Mouse (Mus musculus): ENCODE data around the gene Hdgfl2.

DNA sequence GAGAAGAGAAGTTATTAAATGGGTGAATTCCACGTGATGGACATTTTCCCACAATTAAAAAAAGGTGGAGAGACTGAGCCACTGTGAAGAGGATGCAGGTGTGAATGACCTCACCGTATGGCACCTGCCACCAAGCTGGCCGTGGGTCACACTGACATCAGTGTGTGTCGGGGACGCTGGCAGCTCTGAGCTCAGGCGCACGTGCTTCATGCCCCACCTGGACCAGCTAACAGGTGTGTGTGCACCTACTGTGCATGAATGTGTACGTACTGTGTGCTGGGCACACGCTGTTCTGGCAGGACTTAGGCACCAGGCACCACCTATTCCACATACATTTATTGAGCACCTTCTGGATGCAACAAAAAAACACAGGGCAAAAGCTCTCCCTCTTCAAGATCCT is 65.1 kb downstream of the Hdgfl2 start:
- TF ChIP-seq CTCF (IDR thresholded peaks at IDR 0.05; ENCODE audit: borderline replicate concordance, insufficient read depth, low read depth, low read length) (no peak), POLR2A (IDR thresholded peaks at IDR 0.05; ENCODE audit: borderline replicate concordance, insufficient read depth, low read length) (no peak)
